ENCODE assay signal across 22 mouse cellular contexts in the genomic region with DNA sequence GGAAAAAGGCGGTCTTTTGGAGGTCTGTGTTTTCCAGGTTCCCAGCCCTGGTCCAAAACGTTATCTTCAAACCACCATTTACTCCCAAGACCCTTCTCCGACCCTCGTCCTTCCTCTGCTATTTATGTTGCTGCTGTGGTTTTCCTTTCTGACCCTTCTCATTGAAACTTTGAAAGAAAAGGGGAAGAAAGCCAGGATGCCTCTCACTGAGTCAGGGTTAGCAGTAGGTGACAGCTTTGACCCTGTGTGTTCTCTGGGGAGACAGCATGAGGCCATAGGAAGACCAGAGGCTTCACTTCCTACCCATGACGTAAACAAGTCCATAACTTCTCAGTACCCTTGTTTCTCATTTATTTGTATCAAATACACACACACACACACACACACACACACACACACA.
A peak's percentile ranks its signal among the peaks of the same experiment; 100 is the strongest.
DNase-seq lines count a peak whose midpoint lies in the region; ATAC-seq and TF ChIP-seq lines count a peak whose summit lies in the region.
"Had no signal": no experiment of that assay in that cellular context is flagged by ENCODE, and none has a peak within 500 bp of the region (broad histone marks: within the 10 kb centered on the region; RNA-seq: fewer than 3 reads in every experiment).

No protein-coding gene starts in this region.

- no peak for TF ChIP-seq EP300 in lung, postnatal 0 days (IDR thresholded peaks at IDR 0.05)

- H3K27me3 ChIP-seq in kidney, adult 2 months (replicated peaks; ENCODE audit: control insufficient read depth, insufficient read depth, low read length) = no peaks in the 10 kb centered on the region
- no peaks in the 10 kb centered on the region for H3K27me3 ChIP-seq in lung, embryonic 15.5 days
- H3K27me3 ChIP-seq in lung, postnatal 0 days (replicated peaks; ENCODE audit: insufficient read depth, low read length) = no peaks in the 10 kb centered on the region
- no peaks in the 10 kb centered on the region for H3K27me3 ChIP-seq in splenic B cell, adult 2 months (ENCODE audit: control insufficient read depth, insufficient read depth, low read length, poor library complexity, severe bottlenecking)
- H3K27me3 ChIP-seq: embryonic facial prominence, embryonic 15.5 days; forebrain, embryonic 15.5 days; heart, embryonic 15.5 days; hindbrain, embryonic 15.5 days had no signal

- peak; percentile 1 for DNase-seq in kidney, adult 2 months
- DNase-seq in kidney, postnatal 4 days = no peak
- DNase-seq in lung, postnatal 0 days (ENCODE audit: low spot score) = no peak
- DNase-seq in splenic B cell, adult 2 months (ENCODE audit: low read depth, low spot score) = peak; percentile 19
- DNase-seq in adrenal gland, postnatal 10 days = no peak
- no peak for DNase-seq in layer of hippocampus, adult 9-10 months (ENCODE audit: low spot score)
- DNase-seq: adrenal gland, adult 2 months; cerebellum, adult 11-12 months; cerebellum, adult 9-10 months; cerebellum, postnatal 25 days; gastrocnemius, postnatal 10 days; heart, adult 2 months; heart, postnatal 14 days had no signal

- no peaks in the 10 kb centered on the region for H3K79me2 ChIP-seq in macrophage (ENCODE audit: inconsistent target)

- no peak for TF ChIP-seq CTCF in kidney, adult 2 months (conservative IDR thresholded peaks at IDR 0.05; ENCODE audit: insufficient read depth, insufficient read length, low read depth, low read length)
- no peak for TF ChIP-seq CTCF in lung, postnatal 0 days (IDR thresholded peaks at IDR 0.05)

- H3K4me2 ChIP-seq in lung, embryonic 15.5 days = no peak overlapping the region
- no peak overlapping the region for H3K4me2 ChIP-seq in lung, postnatal 0 days (replicated peaks; ENCODE audit: low read depth, low read length)
- H3K4me2 ChIP-seq: embryonic facial prominence, embryonic 15.5 days; forebrain, embryonic 15.5 days; heart, embryonic 11.5 days; heart, embryonic 15.5 days; hindbrain, embryonic 15.5 days had no signal

- WGBS in kidney, adult 2 months = 72% methylated on average over 5 of the region's 5 CpGs
- 75% methylated on average over 5 of the region's 5 CpGs for WGBS in lung, embryonic 15.5 days
- WGBS in lung, postnatal 0 days = 57% methylated on average over 5 of the region's 5 CpGs
- WGBS in macrophage (ENCODE audit: missing documents) = 4% methylated on average over 5 of the region's 5 CpGs

- no peak overlapping the region for H3K27ac ChIP-seq in kidney, adult 2 months (ENCODE audit: insufficient read depth, low read depth, low read length)
- H3K27ac ChIP-seq in lung, embryonic 15.5 days = peak overlapping the region; percentile 83
- H3K27ac ChIP-seq in lung, postnatal 0 days (ENCODE audit: low read length) = no peak overlapping the region
- H3K27ac ChIP-seq in macrophage = peak overlapping the region; percentile 68
- H3K27ac ChIP-seq: embryonic facial prominence, embryonic 15.5 days; forebrain, embryonic 10.5 days; heart, adult 2 months; heart, embryonic 15.5 days; hindbrain, embryonic 15.5 days had no signal

- H3K4me3 ChIP-seq in kidney, adult 2 months (ENCODE audit: insufficient read depth, low read depth, low read length) = no peak overlapping the region
- H3K4me3 ChIP-seq in lung, embryonic 15.5 days = no peak overlapping the region
- H3K4me3 ChIP-seq in lung, postnatal 0 days (ENCODE audit: low read depth, low read length) = no peak overlapping the region
- H3K4me3 ChIP-seq in macrophage (ENCODE audit: inconsistent target) = no peak overlapping the region
- H3K4me3 ChIP-seq: embryonic facial prominence, embryonic 15.5 days; erythroblast, embryonic 14.5 days; forebrain, embryonic 10.5 days; forebrain, embryonic 15.5 days; heart, adult 2 months; heart, embryonic 15.5 days; hindbrain, embryonic 15.5 days had no signal

- no peak overlapping the region for H3K9ac ChIP-seq in lung, embryonic 15.5 days
- no peak overlapping the region for H3K9ac ChIP-seq in lung, postnatal 0 days (replicated peaks; ENCODE audit: low read depth)
- H3K9ac ChIP-seq: embryonic facial prominence, embryonic 15.5 days; forebrain, embryonic 15.5 days; heart, embryonic 15.5 days; hindbrain, embryonic 15.5 days had no signal

- no peaks in the 10 kb centered on the region for H3K9me3 ChIP-seq in lung, embryonic 15.5 days
- no peaks in the 10 kb centered on the region for H3K9me3 ChIP-seq in lung, postnatal 0 days (ENCODE audit: low read length)
- H3K9me3 ChIP-seq: embryonic facial prominence, embryonic 15.5 days; forebrain, embryonic 10.5 days; forebrain, embryonic 15.5 days; heart, embryonic 15.5 days; hindbrain, embryonic 15.5 days had no signal

- no peak for ATAC-seq in lung, embryonic 15.5 days (ENCODE audit: borderline replicate concordance, extremely low read depth, low FRiP score, low TSS enrichment)
- no peak for ATAC-seq in lung, postnatal 0 days
- ATAC-seq: forebrain, embryonic 15.5 days had no signal

- no peaks in the 10 kb centered on the region for H3K36me3 ChIP-seq in kidney, adult 2 months (ENCODE audit: control insufficient read depth, insufficient read depth, low read length)
- H3K36me3 ChIP-seq in lung, embryonic 15.5 days = no peaks in the 10 kb centered on the region
- H3K36me3 ChIP-seq in lung, postnatal 0 days (ENCODE audit: insufficient read depth, low read length) = no peaks in the 10 kb centered on the region
- no peaks in the 10 kb centered on the region for H3K36me3 ChIP-seq in macrophage (ENCODE audit: inconsistent target)
- no peaks in the 10 kb centered on the region for H3K36me3 ChIP-seq in splenic B cell, adult 2 months (ENCODE audit: control insufficient read depth, insufficient read depth, low read length, poor library complexity, severe bottlenecking)
- H3K36me3 ChIP-seq: embryonic facial prominence, embryonic 15.5 days; forebrain, embryonic 10.5 days; forebrain, embryonic 15.5 days; heart, embryonic 15.5 days; hindbrain, embryonic 15.5 days had no signal

- no peaks in the 10 kb centered on the region for H3K4me1 ChIP-seq in kidney, adult 2 months (ENCODE audit: control insufficient read depth, insufficient read depth, low read length)
- peaks cover 23% of the 10 kb centered on the region for H3K4me1 ChIP-seq in lung, embryonic 15.5 days
- no peaks in the 10 kb centered on the region for H3K4me1 ChIP-seq in lung, postnatal 0 days (ENCODE audit: insufficient read depth, low read depth, low read length)
- H3K4me1 ChIP-seq: heart, embryonic 15.5 days had no signal

- TF ChIP-seq POLR2A in kidney, adult 2 months (IDR thresholded peaks at IDR 0.05; ENCODE audit: low read depth, low read length) = no peak

Comparison
In these comparisons a context has a peak if more than half of its experiments do, and no peak if none do; other contexts are left out.
1. DNase-seq: peak in kidney, adult 2 months (single experiment) and splenic B cell, adult 2 months (single experiment); none in kidney, postnatal 4 days (0 of 2), lung, postnatal 0 days (single experiment), adrenal gland, postnatal 10 days (single experiment) and layer of hippocampus, adult 9-10 months (single experiment).
2. H3K27ac ChIP-seq: peak in lung, embryonic 15.5 days (single experiment) and macrophage (single experiment); none in kidney, adult 2 months (single experiment) and lung, postnatal 0 days (single experiment).